Mouse (Mus musculus) mouse trophoblast stem cell (cell line): Measurements from ENCODE around the gene Ap2a1.

ENCODE experiments used
- in situ Hi-C, 2 experiments: fragments of 300-500 bp; cut with MseI, MboI; formaldehyde crosslinking; loops; 2 replicates in 1 of 2; 3 replicates in 1 of 2; pipeline ENCODE4 v1.15.1; 2025

Gene Ap2a1

GRCm38 (mm10) chr7:44929204-44930151, at the start of gene Ap2a1:
Gene Ap2a1 (minus strand): TSS chr7:44929496.
- in situ Hi-C loops, result no loop called here

DNA sequence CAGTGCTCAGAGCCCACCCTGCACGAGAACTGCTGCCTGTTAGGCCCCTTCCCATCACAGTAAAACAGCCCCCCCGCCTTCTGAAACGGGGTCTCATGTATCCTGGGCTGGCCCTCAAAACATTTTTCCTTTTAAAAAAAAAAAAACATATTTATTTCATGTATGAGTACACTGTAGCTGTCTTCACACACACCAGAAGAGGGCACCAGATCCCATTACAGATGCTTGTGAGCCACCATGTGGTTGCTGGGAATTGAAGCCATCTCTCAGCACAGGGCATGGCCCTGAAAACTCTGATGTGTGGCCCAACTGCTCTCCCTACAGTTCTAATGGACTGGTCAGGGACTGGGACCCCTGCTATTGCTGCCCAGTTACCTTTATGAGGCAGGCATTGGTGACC, 49.0 kb upstream of the Ap2a1 start:
- in situ Hi-C loops, result no loop called here

DNA sequence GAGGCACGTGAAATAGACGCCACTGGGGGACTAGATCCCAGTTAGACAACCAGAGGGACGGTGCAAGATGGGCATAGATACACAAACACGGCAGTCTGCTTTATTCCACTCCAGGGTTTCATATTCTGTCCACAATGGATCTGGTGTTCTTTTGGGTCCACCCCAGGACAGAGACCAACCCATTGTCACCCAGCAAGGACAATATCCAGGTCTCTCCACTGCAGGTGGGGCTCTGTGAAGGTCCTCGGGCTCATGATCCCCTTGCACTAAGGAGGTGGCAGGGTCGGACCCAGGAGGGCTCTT, 45.8 kb upstream of the Ap2a1 start:
- in situ Hi-C loops, result no loop called here

- in situ Hi-C loops, result no loop called here
Measured at GRCm38 (mm10) chr7:44974383-44975116, 45.3 kb upstream of the Ap2a1 start, which contains the start of gene Cpt1c. Gene Cpt1c (minus strand): TSS chr7:44974851.

DNA sequence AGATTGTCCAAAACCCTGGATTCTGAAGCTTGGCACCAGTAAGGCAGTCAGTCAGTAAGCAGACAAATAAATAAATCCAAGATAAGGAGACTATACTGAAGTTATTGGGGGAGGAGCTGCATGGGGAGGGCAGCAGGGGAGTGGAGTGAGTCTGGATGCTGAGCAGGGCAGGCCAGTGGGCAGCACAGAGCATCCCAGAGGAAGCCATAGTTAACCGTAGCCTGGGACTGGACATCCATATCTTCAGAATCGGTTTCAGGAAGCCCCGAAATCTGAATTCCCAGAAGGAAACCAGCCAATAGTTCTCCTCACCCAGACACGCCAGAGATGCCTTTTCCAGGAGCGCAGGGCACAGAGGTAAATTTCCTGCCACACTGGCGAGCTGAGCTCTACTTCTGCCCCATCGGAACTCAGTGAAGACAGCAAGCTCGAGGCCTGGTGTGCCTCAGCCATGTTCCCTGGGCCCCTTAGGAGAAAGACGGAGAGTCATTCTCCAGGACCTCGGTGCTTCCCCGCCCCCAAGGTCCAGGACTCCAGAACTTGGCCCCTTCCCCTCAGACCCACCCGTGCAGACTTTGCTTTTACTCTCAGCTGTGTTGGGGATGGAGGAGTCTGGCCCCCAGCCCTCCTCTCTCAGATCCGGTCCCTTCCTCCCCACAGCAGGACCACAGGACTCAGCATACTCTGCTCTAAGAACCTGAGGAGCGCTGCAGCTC, 44.3 kb upstream of the Ap2a1 start:
- in situ Hi-C loops, result no loop called here

DNA sequence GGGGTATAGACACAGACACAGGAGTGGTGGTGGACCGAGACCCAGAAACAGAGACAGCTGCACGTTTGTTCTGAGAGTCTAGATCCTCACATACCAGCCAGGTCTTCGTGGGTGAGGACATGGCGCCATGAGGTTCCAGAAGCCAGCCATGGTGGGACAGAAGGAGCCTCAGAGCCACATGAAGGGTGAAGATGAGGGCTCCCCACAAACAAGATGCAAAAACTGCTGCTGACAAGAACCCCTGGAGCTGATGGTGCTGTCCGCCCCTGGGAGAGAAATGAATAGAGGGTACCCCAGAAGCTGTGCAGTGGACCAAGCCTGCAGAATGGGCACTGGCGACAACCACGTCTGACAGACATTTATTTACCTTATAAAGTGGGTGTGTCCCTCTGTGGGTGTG, 41.8 kb upstream of the Ap2a1 start:
- in situ Hi-C loops, result no loop called here

- in situ Hi-C loops, result no loop called here
Measured at GRCm38 (mm10) chr7:44970231-44970691, 41.0 kb upstream of the Ap2a1 start.

DNA sequence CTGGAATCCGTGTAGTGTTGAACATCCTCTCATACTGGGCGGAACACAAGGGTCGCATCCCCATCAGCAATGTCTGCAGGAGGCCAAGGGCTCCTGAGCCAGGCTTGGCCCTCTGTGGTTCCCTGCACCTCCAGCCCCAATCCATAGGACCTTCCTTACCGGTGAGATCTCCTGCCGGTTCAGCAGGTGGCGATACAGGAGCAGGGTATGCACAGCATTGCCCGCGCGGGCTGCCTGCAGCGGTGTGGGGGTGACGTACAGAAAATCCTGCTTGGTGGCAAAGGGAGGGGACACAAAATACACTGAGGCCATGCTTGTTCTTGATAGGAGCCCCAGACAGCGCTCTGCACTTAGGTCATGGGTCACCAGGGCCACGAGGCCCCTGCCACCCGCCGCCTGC, 37.3 kb upstream of the Ap2a1 start:
- in situ Hi-C loops, result no loop called here

DNA sequence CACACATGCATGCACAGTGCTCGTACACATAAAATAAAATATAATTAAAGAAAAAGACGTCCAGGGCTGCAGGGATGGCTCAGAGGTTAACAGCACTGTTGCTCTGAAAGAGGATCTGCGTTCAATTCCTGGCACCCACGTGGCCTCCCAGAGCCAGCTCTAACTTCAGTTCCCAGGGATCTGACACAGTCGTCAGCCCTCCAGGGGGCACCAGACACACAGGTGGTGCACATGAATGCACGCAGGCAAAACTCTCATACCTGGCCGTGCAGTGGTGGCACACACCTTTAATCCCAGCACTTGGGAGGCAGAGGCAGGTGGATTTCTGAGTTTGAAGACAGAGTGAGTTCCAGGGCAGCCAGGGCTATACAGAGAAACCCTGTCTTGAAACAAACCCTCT, 36.7 kb upstream of the Ap2a1 start:
- in situ Hi-C loops, result no loop called here

DNA sequence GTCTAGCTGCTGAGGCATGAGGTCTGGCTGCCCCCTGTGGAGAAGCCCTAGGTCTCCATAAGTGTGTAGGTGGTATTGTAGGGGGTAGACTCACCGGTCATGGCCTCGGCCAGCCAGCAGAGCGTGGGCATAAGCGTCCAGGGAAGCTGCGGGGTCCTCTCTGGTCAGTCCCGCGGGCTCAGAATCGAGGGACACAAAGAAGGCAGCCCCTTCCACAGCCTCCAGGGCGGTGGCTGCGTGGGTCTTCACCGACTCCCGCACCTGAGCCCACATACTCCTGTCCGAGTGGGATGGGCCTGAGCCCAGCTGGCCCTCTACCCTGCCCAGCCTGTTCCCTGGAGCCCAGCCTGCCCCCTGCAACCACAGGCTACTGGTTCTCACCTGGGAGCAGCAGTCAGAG, 35.7 kb upstream of the Ap2a1 start:
- in situ Hi-C loops, result no loop called here

- in situ Hi-C loops, result no loop called here
Measured at GRCm38 (mm10) chr7:44962831-44963230, 33.5 kb upstream of the Ap2a1 start.

- in situ Hi-C loops, result no loop called here
Measured at GRCm38 (mm10) chr7:44962337-44962736, 33.0 kb upstream of the Ap2a1 start.

GRCm38 (mm10) chr7:44960512-44960910, 31.2 kb upstream of the Ap2a1 start:
- in situ Hi-C loops, result no loop called here

DNA sequence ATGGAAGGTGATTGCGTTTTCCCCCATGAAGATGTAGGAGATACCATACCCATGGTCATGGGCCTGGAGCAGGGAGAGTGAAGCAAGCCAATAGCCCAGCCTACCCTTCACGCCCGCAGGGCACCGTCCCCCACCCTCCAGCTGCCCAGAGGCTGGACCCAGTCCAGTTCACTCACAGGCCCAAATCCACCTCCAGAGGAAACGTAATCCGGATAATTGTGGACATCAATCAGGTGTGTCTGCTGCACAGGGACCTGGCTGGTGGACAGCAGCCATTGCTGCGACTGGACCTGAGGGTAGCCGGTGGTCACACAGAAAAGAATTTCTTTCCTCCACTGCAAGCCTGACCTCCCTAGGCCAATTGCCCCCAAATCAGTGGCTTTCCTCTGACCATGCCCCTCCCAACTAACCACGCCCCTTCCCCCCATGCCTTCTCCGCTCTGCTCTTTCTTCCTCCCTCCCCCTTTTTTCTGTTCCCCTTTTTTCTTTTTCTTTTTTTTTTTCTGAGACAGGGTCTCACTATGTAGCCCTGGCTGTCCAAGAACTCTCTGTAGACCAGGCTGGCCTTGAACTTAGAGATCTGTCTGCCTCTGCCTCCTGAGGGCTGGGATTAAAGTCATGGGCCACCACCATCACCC, 30.7 kb upstream of the Ap2a1 start:
- in situ Hi-C loops, result loop anchor here in 1 of 2 experiments (5.0 to 10.0 kb wide), 2 partner anchors 38 to 85 kb away; no protein-coding TSS in a partner anchor

GRCm38 (mm10) chr7:44959281-44959680, 30.0 kb upstream of the Ap2a1 start:
- in situ Hi-C loops, result loop anchor here in 1 of 2 experiments (5.0 to 10.0 kb wide), 2 partner anchors 37 to 84 kb away; no protein-coding TSS in a partner anchor

DNA sequence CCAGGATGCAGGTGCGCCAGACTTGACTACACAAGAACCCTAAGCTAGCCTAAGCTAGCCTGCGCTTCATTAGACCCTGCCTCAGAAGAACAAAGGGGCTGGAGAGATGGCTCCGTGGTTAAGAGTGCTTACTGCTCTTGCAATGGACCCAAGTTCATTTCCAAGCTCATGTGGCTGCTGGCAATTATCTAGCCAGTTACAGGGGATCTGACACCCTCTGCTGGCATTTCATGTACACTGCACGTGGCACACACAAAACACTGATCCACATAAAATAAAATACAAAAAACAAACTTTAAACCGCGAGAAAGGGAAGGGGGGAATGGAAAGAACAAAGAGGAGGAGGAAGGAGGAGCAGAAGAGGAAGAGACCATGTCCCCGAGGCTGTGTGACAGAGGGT, 28.9 kb upstream of the Ap2a1 start:
- in situ Hi-C loops, result loop anchor here in 1 of 2 experiments (5.0 to 10.0 kb wide), 2 partner anchors 36 to 83 kb away; no protein-coding TSS in a partner anchor

- in situ Hi-C loops, result loop anchor here in 1 of 2 experiments (5.0 to 10.0 kb wide), 2 partner anchors 35 to 83 kb away; no protein-coding TSS in a partner anchor
Measured at GRCm38 (mm10) chr7:44957183-44957835, 28.0 kb upstream of the Ap2a1 start.

DNA sequence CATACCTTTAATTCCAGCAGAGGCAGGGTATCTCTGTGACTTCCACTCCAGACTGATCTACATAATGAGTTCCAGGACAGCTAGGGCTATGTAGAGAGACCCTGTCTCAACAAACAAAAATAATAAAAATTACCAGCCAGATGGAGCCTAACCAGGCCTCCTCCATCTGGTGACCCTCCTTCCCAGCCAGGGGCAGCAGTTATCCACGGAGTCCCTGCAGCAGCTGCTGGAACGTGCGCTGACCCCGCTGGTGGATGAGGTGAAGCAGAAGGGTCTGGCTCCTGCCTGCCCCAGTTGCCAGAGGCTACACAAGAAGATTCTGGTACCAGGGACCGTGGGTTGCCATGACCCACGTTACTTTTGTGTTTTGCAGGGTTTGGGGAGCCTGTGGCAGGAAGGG, 27.0 kb upstream of the Ap2a1 start:
- in situ Hi-C loops, result loop anchor here in 1 of 2 experiments (5.0 to 10.0 kb wide), 2 partner anchors 34 to 81 kb away; no protein-coding TSS in a partner anchor

- in situ Hi-C loops, result loop anchor here in 1 of 2 experiments (5.0 to 10.0 kb wide), 2 partner anchors 33 to 81 kb away; no protein-coding TSS in a partner anchor
Measured at GRCm38 (mm10) chr7:44955628-44956027, 26.3 kb upstream of the Ap2a1 start.
